Mouse (Mus musculus) heart, postnatal 10 days (tissue): ENCODE measurements at regions not wholly inside any gene's neighbourhood (a gene's known extent, or its start where the extent isn't known, plus 50 kb on each side); places are given as distances from the start of the nearest gene placed in this dataset.
"Not testable (repeated sequence)": the region's sequence is repeated elsewhere in the genome, so short reads cannot be mapped to it uniquely, and the experiment has no call there.

Experiments used
- DNase-seq, 2 experiments: peaks; one replicate each; pipeline ENCODE4 v3.0.0; 2021
- intact Hi-C: fragments of 180-260 bp; cut with DNase I; formaldehyde crosslinking; loops from one replicate; pipeline ENCODE4 v1.15.1; 2025

GRCm38 (mm10) chrX:76077781-76078180 lies 186.3 kb upstream of the Cldn34b3 start:
- intact Hi-C loops = no loop called here
- DNase-seq = no peak

DNA sequence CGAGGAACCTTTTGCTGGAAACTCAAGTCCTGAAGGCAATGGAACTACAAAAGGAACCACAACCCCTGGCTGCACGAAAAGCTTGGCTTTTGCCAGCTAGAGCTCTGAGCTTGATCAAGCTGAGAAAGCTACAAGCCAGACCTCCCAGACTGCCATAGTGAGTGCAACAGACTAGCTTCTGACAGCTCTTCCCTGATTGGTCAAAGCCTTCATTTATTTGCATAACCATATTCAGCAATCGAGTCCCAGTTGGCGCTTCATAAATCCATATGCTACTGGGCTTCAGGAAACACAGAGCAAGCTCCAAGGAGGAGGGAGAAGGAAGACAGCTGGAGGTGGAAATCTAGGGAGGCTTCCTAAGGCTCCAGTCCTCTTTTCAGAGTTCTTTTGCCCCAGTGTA lies 181.4 kb upstream of the Cldn34b3 start:
- DNase-seq = no peak
- intact Hi-C loops = no loop called here

- intact Hi-C loops = no loop called here
- peak; percentile 10 to 12 for DNase-seq
Measured at GRCm38 (mm10) chrX:76110763-76111474, 153.2 kb upstream of the Cldn34b3 start.

- intact Hi-C loops = no loop called here
- DNase-seq = peak; percentile 6 to 8
Measured at GRCm38 (mm10) chrX:76116086-76116485, 148.0 kb upstream of the Cldn34b3 start.

DNA sequence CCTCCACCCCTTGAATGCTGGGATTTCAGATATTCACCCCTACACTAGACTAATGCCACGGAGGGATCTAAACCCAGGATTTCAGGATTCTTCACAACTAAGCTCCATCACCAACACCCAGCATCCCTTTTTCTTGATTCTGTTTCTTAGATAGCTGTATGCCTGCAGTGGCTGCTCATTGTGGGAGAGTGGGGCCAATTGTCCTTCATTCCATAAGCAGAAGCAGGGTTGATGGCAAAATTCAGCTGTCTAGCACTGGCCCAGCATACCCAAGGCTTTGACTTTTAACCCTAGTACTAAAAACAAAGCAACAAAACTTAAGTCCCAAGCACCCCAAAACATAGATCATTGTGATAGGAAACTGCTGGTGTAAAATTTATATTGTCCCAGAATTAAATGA lies 147.5 kb upstream of the Cldn34b3 start:
- intact Hi-C loops = no loop called here
- DNase-seq = no peak

DNA sequence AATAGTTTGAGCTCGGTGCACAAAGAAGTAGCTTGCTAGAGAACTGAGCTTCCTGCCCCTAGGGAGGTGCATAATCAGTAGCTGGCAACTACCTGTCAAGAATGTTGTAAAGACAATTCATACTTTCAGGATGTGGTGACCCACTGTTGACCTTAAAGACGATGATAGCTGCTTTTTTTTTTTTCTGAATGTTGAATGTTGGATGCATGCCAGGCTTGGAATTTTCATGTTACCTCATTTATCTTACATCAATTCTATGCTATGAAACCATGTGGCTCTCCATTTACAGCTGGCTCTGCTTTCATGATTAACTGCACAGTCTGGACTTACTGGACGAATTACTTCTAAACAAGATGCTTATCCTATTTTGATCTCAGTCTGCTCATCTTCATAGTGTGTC lies 143.2 kb upstream of the Cldn34b3 start:
- DNase-seq = peak; percentile 6 to 12
- intact Hi-C loops = loop anchor here (5.0 kb wide), 2 partner anchors 109 to 244 kb away; partner anchors contain the start of gene Pls3

DNA sequence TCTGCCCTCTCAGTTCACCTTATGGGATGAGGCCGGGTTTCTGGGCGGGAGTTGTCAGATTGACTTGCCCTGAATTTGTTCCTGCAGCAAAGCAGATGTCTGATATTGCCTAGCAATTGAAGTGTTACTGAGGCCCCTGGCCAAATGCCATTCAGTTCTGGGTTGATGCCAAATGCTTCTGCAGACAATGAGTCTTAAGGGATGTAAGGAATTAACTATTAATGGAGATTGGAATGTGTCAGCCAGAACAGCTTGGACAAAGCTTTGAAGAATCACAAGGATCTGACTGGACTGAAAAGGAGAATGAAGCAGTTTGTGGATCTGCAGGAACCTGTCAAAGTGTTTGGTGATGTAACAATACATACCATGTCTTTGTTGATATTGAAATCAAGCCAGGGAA lies 140.7 kb upstream of the Cldn34b3 start:
- peak; percentile 51 to 65 for DNase-seq
- intact Hi-C loops = loop anchor here (5.0 kb wide), 2 partner anchors 111 to 246 kb away; partner anchors contain the start of gene Pls3

- DNase-seq = peak in 1 of 2 experiments; percentile 3
- intact Hi-C loops = no loop called here
Measured at GRCm38 (mm10) chrX:76137729-76138128, 126.4 kb upstream of the Cldn34b3 start.

- intact Hi-C loops = no loop called here
- no peak for DNase-seq
Measured at GRCm38 (mm10) chrX:76141022-76141421, 123.1 kb upstream of the Cldn34b3 start.

DNA sequence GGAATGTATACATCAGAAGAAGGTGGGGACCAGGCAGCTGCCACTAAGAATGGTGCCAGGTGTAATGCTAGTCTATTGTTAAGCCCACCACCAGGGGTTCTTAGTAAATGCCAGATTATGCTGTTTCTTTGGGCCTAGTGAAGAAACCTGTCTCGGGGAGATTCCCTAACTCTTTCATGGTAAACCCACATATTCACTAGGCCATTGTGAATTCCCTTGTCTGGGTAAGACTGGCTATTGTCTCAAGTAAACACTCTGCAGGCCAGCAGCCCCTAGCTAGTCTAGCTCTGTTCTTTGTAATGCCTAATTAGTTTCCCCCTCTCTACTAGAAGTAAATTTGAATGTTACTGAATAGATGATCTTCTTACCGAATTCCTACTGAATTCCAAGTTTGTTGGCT lies 89.3 kb upstream of the Cldn34b3 start:
- DNase-seq, intact Hi-C loops: not testable (repeated sequence)

DNA sequence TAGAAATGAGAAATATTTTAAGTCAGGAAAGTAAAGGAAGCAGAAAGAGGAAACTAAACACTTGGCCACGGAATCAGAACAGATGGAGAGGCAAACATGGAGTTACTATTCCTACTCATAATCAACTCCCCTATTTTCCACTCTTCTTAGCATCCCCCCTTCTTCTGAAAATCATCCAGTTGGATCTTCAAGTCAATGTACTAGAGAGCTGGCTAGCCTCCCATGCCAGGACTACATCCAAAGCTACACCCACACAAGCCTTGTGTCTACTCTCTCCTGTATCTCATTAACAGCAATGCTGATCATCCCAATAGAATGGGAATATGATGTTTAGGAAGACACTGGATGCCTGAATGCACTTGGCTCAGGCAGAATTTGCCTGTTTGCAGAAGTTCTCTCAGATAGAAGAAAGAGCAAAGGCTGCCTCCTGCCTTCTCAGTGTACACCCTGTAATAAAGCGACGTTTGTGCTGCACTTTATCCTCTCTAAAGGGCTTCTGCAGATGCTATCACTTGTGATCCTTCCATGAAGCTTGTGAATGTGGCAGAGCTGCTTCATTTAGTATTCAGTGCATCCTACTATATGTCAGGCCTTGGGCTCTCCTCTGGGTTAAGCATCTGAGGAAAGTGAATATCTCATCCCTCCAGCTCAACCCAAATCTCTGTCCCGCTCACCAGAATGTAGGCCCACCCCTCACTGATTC lies 82.5 kb upstream of the Cldn34b3 start:
- intact Hi-C loops = no loop called here
- peak in 1 of 2 experiments; percentile 6 for DNase-seq

DNA sequence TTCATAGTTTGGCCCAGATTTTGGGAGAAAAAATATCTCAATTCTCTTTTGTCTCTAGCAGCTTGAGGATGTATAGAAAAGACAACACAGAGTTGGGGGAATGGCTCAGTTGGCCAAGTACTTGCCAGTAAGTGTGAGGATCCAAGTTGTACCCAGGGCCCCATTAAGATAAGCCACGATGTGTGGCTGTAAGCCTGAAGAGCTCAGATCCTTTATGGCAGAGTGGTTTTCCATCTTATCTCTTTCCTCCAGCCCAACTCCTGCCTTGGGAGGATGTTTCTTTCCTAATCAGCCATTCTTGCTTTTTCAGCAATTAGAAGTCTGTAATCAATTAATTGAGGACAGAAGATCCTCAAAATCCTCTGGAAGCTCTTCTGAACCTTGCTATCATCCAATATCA lies 63.5 kb upstream of the Cldn34b3 start:
- intact Hi-C loops = loop anchor here (1.0 to 5.0 kb wide), 3 partner anchors 328 to 528 kb away; no protein-coding TSS in a partner anchor

GRCm38 (mm10) chrX:76201366-76201765 lies 62.7 kb upstream of the Cldn34b3 start:
- intact Hi-C loops = loop anchor here (1.0 to 5.0 kb wide), 3 partner anchors 329 to 529 kb away; no protein-coding TSS in a partner anchor
- peak; percentile 38 to 50 for DNase-seq

More for the DNA sequence above, 63.5 kb upstream of the Cldn34b3 start:
- no peak for DNase-seq
